Mouse (Mus musculus) liver, embryonic 15.5 days (tissue): ENCODE data around the gene Adcy5. TPM values are rescaled to one million over a fixed set of nuclear protein-coding genes. Genes with fewer than 3 reads are reported as not detected.

Source experiments
- ATAC-seq: fragments of 200-750 bp; cut with Nextera tagmentation; 2 replicates; pipeline ENCODE4 v1.8.0; 2017; ENCODE audit warnings: moderate number of reproducible peaks, mild to moderate bottlenecking, moderate library complexity; ENCODE audit not compliant: insufficient read depth
- H3K27ac ChIP-seq: fragments of 300-500 bp; sonication (generic); replicated peaks from 2 replicates; pipeline ENCODE4 v1.5.1; 2015; ENCODE audit warnings: mild to moderate bottlenecking, inconsistent platforms
- H3K27me3 ChIP-seq: fragments of 300-500 bp; sonication (generic); 2 replicates; pipeline ENCODE4 v1.6.1; 2015; ENCODE audit warnings: mild to moderate bottlenecking, inconsistent platforms
- H3K36me3 ChIP-seq: fragments of 300-500 bp; sonication (generic); replicated peaks from 2 replicates; pipeline ENCODE4 v1.6.1; 2015; ENCODE audit warnings: moderate library complexity, mild to moderate bottlenecking, inconsistent platforms
- H3K4me1 ChIP-seq: fragments of 300-500 bp; sonication (generic); replicated peaks from 2 replicates; pipeline ENCODE4 v1.6.1; 2015; ENCODE audit warnings: inconsistent platforms
- H3K4me2 ChIP-seq: fragments of 300-500 bp; sonication (generic); 2 replicates; pipeline ENCODE4 v1.6.1; 2015; ENCODE audit warnings: moderate library complexity, mild to moderate bottlenecking, inconsistent platforms
- H3K4me3 ChIP-seq: fragments of 300-500 bp; sonication (generic); replicated peaks from 2 replicates; pipeline ENCODE4 v1.5.1; 2015; ENCODE audit warnings: mild to moderate bottlenecking, inconsistent platforms
- H3K9ac ChIP-seq: fragments of 300-500 bp; sonication (generic); 2 replicates; pipeline ENCODE4 v1.6.1; 2015; ENCODE audit warnings: moderate library complexity, mild to moderate bottlenecking, inconsistent platforms
- H3K9me3 ChIP-seq: fragments of 300-500 bp; sonication (generic); replicated peaks from 2 replicates; pipeline ENCODE4 v1.6.1; 2016; ENCODE audit warnings: inconsistent platforms
- WGBS: fragments of 180-500 bp; shearing (Covaris S2); methylation state at CpG from one replicate; pipeline ENCODE4 v1.1.7; 2015; ENCODE audit warnings: mixed read lengths; ENCODE audit not compliant: insufficient replicate concordance; 5-methylcytosine and 5-hydroxymethylcytosine counted together
- polyA plus RNA-seq: library from polyadenylated mRNA; unstranded; fragments of >200 nt; fragmentation: Nextera tagmentation; extraction: Ambion mirVana; gene quantifications from 2 replicates; pipeline ENCODE4 v1.2.1, GENCODE M21; 2015

The Adcy5 gene
- polyA plus RNA-seq = 0.20 and 0.24 TPM in 2 replicates

GRCm38 (mm10) chr16:35154641-35155390 lies at the start of gene Adcy5:
Gene Adcy5, plus strand, starts transcription at chr16:35154877.
- Histone ChIP-seq H3K27me3 (peaks cover 95% of the 10 kb centered on the region), H3K36me3 (no peaks in the 10 kb centered on the region), H3K4me2 (peak within 1 kb of the TSS; percentile 70), H3K27ac (no peak within 1 kb of the TSS), H3K9ac (no peak within 1 kb of the TSS), H3K4me1 (peaks cover 8% of the 10 kb centered on the region), H3K9me3 (no peaks in the 10 kb centered on the region), H3K4me3 (peak within 1 kb of the TSS; percentile 48)
- ATAC-seq = no peak
- under 1% methylated on average over 87 of the region's 104 CpGs for WGBS

- Histone ChIP-seq H3K36me3 (peaks cover 37% of the 10 kb centered on the region), H3K4me2 (no peak overlapping the region), H3K27ac (no peak overlapping the region), H3K9ac (no peak overlapping the region), H3K9me3 (no peaks in the 10 kb centered on the region), H3K4me1 (no peaks in the 10 kb centered on the region), H3K4me3 (no peak overlapping the region), H3K27me3 (no peaks in the 10 kb centered on the region)
- 72% methylated on average over 6 of the region's 6 CpGs for WGBS
- no peak for ATAC-seq
Observed at GRCm38 (mm10) chr16:35107985-35108384, 46.7 kb upstream of the Adcy5 start.

GRCm38 (mm10) chr16:35109156-35109555 lies 45.5 kb upstream of the Adcy5 start:
- no peak for ATAC-seq
- Histone ChIP-seq H3K36me3 (peaks cover 28% of the 10 kb centered on the region), H3K27me3 (no peaks in the 10 kb centered on the region), H3K4me2 (no peak overlapping the region), H3K27ac (no peak overlapping the region), H3K9me3 (no peaks in the 10 kb centered on the region), H3K9ac (no peak overlapping the region), H3K4me1 (no peaks in the 10 kb centered on the region), H3K4me3 (no peak overlapping the region)
- 73% methylated on average over 8 of the region's 8 CpGs for WGBS

- H3K4me3 ChIP-seq = no peak overlapping the region
- H3K27ac ChIP-seq = no peak overlapping the region
- 70% methylated on average over 7 of the region's 7 CpGs for WGBS
- no peaks in the 10 kb centered on the region for H3K27me3 ChIP-seq
- H3K9ac ChIP-seq = no peak overlapping the region
- no peaks in the 10 kb centered on the region for H3K9me3 ChIP-seq
- no peak overlapping the region for H3K4me2 ChIP-seq
- H3K4me1 ChIP-seq = no peaks in the 10 kb centered on the region
- H3K36me3 ChIP-seq = peaks cover 22% of the 10 kb centered on the region
- no peak for ATAC-seq
Observed at GRCm38 (mm10) chr16:35109656-35110291, 44.9 kb upstream of the Adcy5 start.

GRCm38 (mm10) chr16:35110410-35111142 lies 44.1 kb upstream of the Adcy5 start:
- H3K4me2 ChIP-seq = no peak overlapping the region
- H3K27me3 ChIP-seq = no peaks in the 10 kb centered on the region
- 40% methylated on average over 10 of the region's 10 CpGs for WGBS
- no peak overlapping the region for H3K4me3 ChIP-seq
- no peak overlapping the region for H3K9ac ChIP-seq
- no peaks in the 10 kb centered on the region for H3K9me3 ChIP-seq
- no peak overlapping the region for H3K27ac ChIP-seq
- ATAC-seq = no peak
- peaks cover 18% of the 10 kb centered on the region for H3K36me3 ChIP-seq
- no peaks in the 10 kb centered on the region for H3K4me1 ChIP-seq

GRCm38 (mm10) chr16:35111143-35111620 lies 43.5 kb upstream of the Adcy5 start:
- Histone ChIP-seq H3K4me1 (no peaks in the 10 kb centered on the region), H3K4me2 (no peak overlapping the region), H3K27ac (no peak overlapping the region), H3K4me3 (no peak overlapping the region), H3K36me3 (peaks cover 15% of the 10 kb centered on the region), H3K27me3 (no peaks in the 10 kb centered on the region), H3K9ac (no peak overlapping the region), H3K9me3 (no peaks in the 10 kb centered on the region)
- ATAC-seq = no peak
- WGBS = 57% methylated on average over 8 of the region's 8 CpGs

GRCm38 (mm10) chr16:35113496-35113895 lies 41.2 kb upstream of the Adcy5 start:
- ATAC-seq = no peak
- Histone ChIP-seq H3K9ac (no peak overlapping the region), H3K4me3 (no peak overlapping the region), H3K27ac (no peak overlapping the region), H3K4me1 (no peaks in the 10 kb centered on the region), H3K36me3 (no peaks in the 10 kb centered on the region), H3K4me2 (no peak overlapping the region), H3K27me3 (no peaks in the 10 kb centered on the region), H3K9me3 (no peaks in the 10 kb centered on the region)
- WGBS = 69% methylated on average over 5 of the region's 5 CpGs

GRCm38 (mm10) chr16:35116328-35116956 lies 38.2 kb upstream of the Adcy5 start:
- H3K9ac ChIP-seq = no peak overlapping the region
- ATAC-seq = no peak
- WGBS = 65% methylated on average over 7 of the region's 7 CpGs
- no peaks in the 10 kb centered on the region for H3K36me3 ChIP-seq
- no peak overlapping the region for H3K4me2 ChIP-seq
- H3K9me3 ChIP-seq = no peaks in the 10 kb centered on the region
- no peaks in the 10 kb centered on the region for H3K27me3 ChIP-seq
- no peak overlapping the region for H3K27ac ChIP-seq
- no peaks in the 10 kb centered on the region for H3K4me1 ChIP-seq
- H3K4me3 ChIP-seq = no peak overlapping the region

- H3K4me3 ChIP-seq = no peak overlapping the region
- H3K4me1 ChIP-seq = no peaks in the 10 kb centered on the region
- WGBS = 55% methylated on average over 7 of the region's 7 CpGs
- no peak for ATAC-seq
- no peaks in the 10 kb centered on the region for H3K27me3 ChIP-seq
- H3K27ac ChIP-seq = no peak overlapping the region
- H3K4me2 ChIP-seq = no peak overlapping the region
- H3K36me3 ChIP-seq = no peaks in the 10 kb centered on the region
- H3K9me3 ChIP-seq = no peaks in the 10 kb centered on the region
- H3K9ac ChIP-seq = no peak overlapping the region
Observed at GRCm38 (mm10) chr16:35117436-35117835, 37.2 kb upstream of the Adcy5 start.

GRCm38 (mm10) chr16:35120603-35121002 lies 34.1 kb upstream of the Adcy5 start:
- no peak for ATAC-seq
- Histone ChIP-seq H3K4me1 (no peaks in the 10 kb centered on the region), H3K9ac (no peak overlapping the region), H3K4me2 (no peak overlapping the region), H3K4me3 (no peak overlapping the region), H3K27me3 (no peaks in the 10 kb centered on the region), H3K27ac (no peak overlapping the region), H3K36me3 (no peaks in the 10 kb centered on the region), H3K9me3 (no peaks in the 10 kb centered on the region)
- 58% methylated on average over 4 of the region's 4 CpGs for WGBS

GRCm38 (mm10) chr16:35127270-35127669 lies 27.4 kb upstream of the Adcy5 start:
- WGBS = 71% methylated on average over 5 of the region's 5 CpGs
- no peaks in the 10 kb centered on the region for H3K4me1 ChIP-seq
- H3K27ac ChIP-seq = no peak overlapping the region
- H3K4me3 ChIP-seq = no peak overlapping the region
- H3K9ac ChIP-seq = no peak overlapping the region
- no peak for ATAC-seq
- H3K27me3 ChIP-seq = no peaks in the 10 kb centered on the region
- no peaks in the 10 kb centered on the region for H3K36me3 ChIP-seq
- H3K9me3 ChIP-seq = no peaks in the 10 kb centered on the region
- H3K4me2 ChIP-seq = no peak overlapping the region
